In the genomic region with DNA sequence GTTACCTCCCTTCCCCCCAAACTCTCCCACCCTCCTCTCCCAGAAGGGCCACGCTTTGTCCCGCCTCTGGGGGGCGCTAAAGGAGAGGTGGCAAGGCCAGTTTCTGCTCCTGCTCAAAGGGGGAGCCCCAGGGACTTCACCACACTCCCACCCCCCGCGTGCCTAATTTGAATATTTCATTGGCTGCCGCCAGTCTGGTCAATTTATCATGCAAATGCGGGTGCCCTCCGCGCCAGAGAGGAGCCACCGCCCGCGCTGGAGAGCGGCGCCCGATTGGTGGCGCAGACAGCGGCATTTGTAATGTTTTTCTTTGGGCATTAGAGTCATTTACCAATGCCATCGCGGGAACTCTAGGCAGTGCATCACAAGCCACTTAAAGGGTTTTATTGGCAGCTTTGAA, we compare ENCODE assay signal across 9 mouse cellular contexts. TPM values are rescaled to one million over a fixed set of nuclear protein-coding genes. Genes with fewer than 3 reads are reported as not detected.
DNase-seq lines count a peak whose midpoint lies in the region; ATAC-seq and TF ChIP-seq lines count a peak whose summit lies in the region.
"Had no signal": no experiment of that assay in that cellular context is flagged by ENCODE, and none has a peak within 500 bp of the region (broad histone marks: within the 10 kb centered on the region; RNA-seq: fewer than 3 reads in every experiment).

No protein-coding gene starts in this region.

- no peak for ATAC-seq in erythroblast, adult 5-6 weeks (replicated peaks; ENCODE audit: low FRiP score, poor library complexity, severe bottlenecking)

- TF ChIP-seq CTCF in lung, adult 2 months (IDR thresholded peaks at IDR 0.05; ENCODE audit: insufficient read depth, low read length): peak; percentile 34; the same call in 1 of the 2 replicates

- no peaks in the 10 kb centered on the region for H3K9me3 ChIP-seq in hindbrain, embryonic 10.5 days

- H3K4me3 ChIP-seq in hindbrain, embryonic 10.5 days: no peak overlapping the region; the same call in 1 of the 2 replicates
- no peak overlapping the region for H3K4me3 ChIP-seq in lung, adult 2 months (replicated peaks; ENCODE audit: extremely low read depth, low read depth, low read length)
- H3K4me3 ChIP-seq: megakaryocyte, embryonic 14.5 days had no signal

- peak; percentile 55 for DNase-seq in embryo, embryonic 10.5 days (ENCODE audit: low spot score)
- DNase-seq in embryo, embryonic 11 days: no peak
- DNase-seq in urinary bladder, postnatal 25 days (ENCODE audit: low spot score): peak; percentile 31
- no peak for DNase-seq in urinary bladder, postnatal 4 days (ENCODE audit: low spot score in 2 of 2)
- peak; percentile 50 for DNase-seq in hindbrain, embryonic 10.5 days (ENCODE audit: low spot score)
- DNase-seq in lung, adult 2 months: peak; percentile 28
- peak; percentile 74 for DNase-seq in retina, postnatal 1 day

- H3K27me3 ChIP-seq in hindbrain, embryonic 10.5 days (ENCODE audit: insufficient read depth, poor library complexity, severe bottlenecking): peaks cover 87% of the 10 kb centered on the region

- TF ChIP-seq POLR2A in lung, adult 2 months (IDR thresholded peaks at IDR 0.05; ENCODE audit: borderline replicate concordance, extremely low read depth, low read depth, low read length): no peak

- H3K27ac ChIP-seq in hindbrain, embryonic 10.5 days: no peak overlapping the region

- WGBS in hindbrain, embryonic 10.5 days: under 1% methylated on average over 19 of the region's 19 CpGs
- 2% methylated on average over 19 of the region's 19 CpGs for WGBS in lung, adult 2 months

- H3K4me1 ChIP-seq in hindbrain, embryonic 10.5 days (replicated peaks): peaks cover 37% of the 10 kb centered on the region
- peaks cover 7% of the 10 kb centered on the region for H3K4me1 ChIP-seq in lung, adult 2 months (ENCODE audit: control insufficient read depth, insufficient read depth, low read length)

- no peaks in the 10 kb centered on the region for H3K36me3 ChIP-seq in hindbrain, embryonic 10.5 days

RNA-seq across cellular contexts. Expression of a gene that starts 7.4 kb away (rescaled TPM):
- 5.4 and 9.1 TPM in 2 replicates for polyA plus RNA-seq in hindbrain, embryonic 10.5 days (2016; fragmentation: Nextera tagmentation; extraction: Ambion mirVana)
- 3.2 and 5.1 TPM in 2 replicates for polyA plus RNA-seq in lung, adult 2 months (2012; rRNA removed)
- total RNA-seq in erythroblast, adult 5-6 weeks (2015; ENCODE audit: low replicate concordance): not detected in 2 replicates
- not detected in 2 replicates for total RNA-seq in erythroblast, adult 5-6 weeks (2017; ENCODE audit: low replicate concordance)

Comparison
In these comparisons a context has a peak if more than half of its experiments do, and no peak if none do; other contexts are left out.
1. DNase-seq: peak in embryo, embryonic 10.5 days (single experiment), urinary bladder, postnatal 25 days (single experiment), hindbrain, embryonic 10.5 days (single experiment), lung, adult 2 months (single experiment) and retina, postnatal 1 day (single experiment); none in embryo, embryonic 11 days (single experiment) and urinary bladder, postnatal 4 days (0 of 2).